Mouse (Mus musculus) embryonic facial prominence, embryonic 15.5 days (tissue): ENCODE results near the gene Ambn. TPM values are rescaled to one million over a fixed set of nuclear protein-coding genes. Genes with fewer than 3 reads are reported as not detected.
"Not testable (repeated sequence)": the region's sequence is repeated elsewhere in the genome, so short reads cannot be mapped to it uniquely, and the experiment has no call there.

ENCODE experiments used
- ATAC-seq: fragments of 200-750 bp; cut with Nextera tagmentation; 2 replicates; pipeline ENCODE4 v1.8.0; 2017; ENCODE audit warnings: low read depth, moderate TSS enrichment; ENCODE audit not compliant: insufficient number of reproducible peaks, low FRiP score, low TSS enrichment
- H3K27ac ChIP-seq: fragments of 300-500 bp; sonication (generic); replicated peaks from 2 replicates; pipeline ENCODE4 v1.5.1; 2015; ENCODE audit warnings: mild to moderate bottlenecking, inconsistent platforms
- H3K27me3 ChIP-seq: fragments of 300-500 bp; sonication (generic); 2 replicates; pipeline ENCODE4 v1.6.1; 2015; ENCODE audit warnings: inconsistent platforms
- H3K36me3 ChIP-seq: fragments of 300-500 bp; sonication (generic); 2 replicates; pipeline ENCODE4 v1.6.1; 2015; ENCODE audit warnings: mild to moderate bottlenecking, inconsistent platforms
- H3K4me1 ChIP-seq: fragments of 300-500 bp; sonication (generic); 2 replicates; pipeline ENCODE4 v1.6.1; 2015; ENCODE audit warnings: inconsistent platforms
- H3K4me2 ChIP-seq: fragments of 300-500 bp; sonication (generic); replicated peaks from 2 replicates; pipeline ENCODE4 v1.6.1; 2015; ENCODE audit warnings: mild to moderate bottlenecking, inconsistent platforms
- H3K4me3 ChIP-seq: fragments of 300-500 bp; sonication (generic); replicated peaks from 2 replicates; pipeline ENCODE4 v1.5.1; 2015; ENCODE audit warnings: mild to moderate bottlenecking, inconsistent platforms
- H3K9ac ChIP-seq: fragments of 300-500 bp; sonication (generic); 2 replicates; pipeline ENCODE4 v1.6.1; 2015; ENCODE audit warnings: inconsistent platforms
- H3K9me3 ChIP-seq: fragments of 300-500 bp; sonication (generic); replicated peaks from 2 replicates; pipeline ENCODE4 v1.6.1; 2016; ENCODE audit warnings: inconsistent platforms
- WGBS: fragments of 180-500 bp; shearing (Covaris S2); methylation state at CpG from one replicate; pipeline ENCODE4 v1.1.7; 2015; 5-methylcytosine and 5-hydroxymethylcytosine counted together
- polyA plus RNA-seq: library from polyadenylated mRNA; unstranded; fragments of >200 nt; fragmentation: Nextera tagmentation; extraction: Ambion mirVana; gene quantifications from 2 replicates; pipeline ENCODE4 v1.2.1, GENCODE M21; 2015

Gene Ambn
- polyA plus RNA-seq, result 6.1 and 6.9 TPM in 2 replicates

DNA sequence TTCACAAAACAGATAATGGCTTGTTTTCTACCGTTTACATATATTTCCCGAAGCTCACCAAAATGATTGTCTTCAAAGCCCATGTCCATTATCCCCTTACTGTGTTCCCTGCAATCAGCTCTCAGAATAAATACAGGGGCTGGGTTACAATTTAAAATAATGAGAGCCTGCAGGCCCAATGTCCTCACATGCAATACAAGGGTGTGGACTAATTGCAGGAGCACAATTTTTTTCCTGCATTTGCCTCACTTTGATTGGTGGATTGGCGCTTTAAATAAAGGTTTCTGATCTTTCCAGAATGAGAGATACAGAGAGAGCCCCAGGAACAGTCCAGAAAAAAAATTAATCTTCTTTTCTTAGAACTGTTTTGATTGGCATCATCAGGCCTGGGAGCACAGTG, at the start of gene Ambn:
Gene Ambn (plus strand): TSS at position 301 of the 400 bp plus-strand sequence.
- no peaks in the 10 kb centered on the region for H3K27me3 ChIP-seq

DNA sequence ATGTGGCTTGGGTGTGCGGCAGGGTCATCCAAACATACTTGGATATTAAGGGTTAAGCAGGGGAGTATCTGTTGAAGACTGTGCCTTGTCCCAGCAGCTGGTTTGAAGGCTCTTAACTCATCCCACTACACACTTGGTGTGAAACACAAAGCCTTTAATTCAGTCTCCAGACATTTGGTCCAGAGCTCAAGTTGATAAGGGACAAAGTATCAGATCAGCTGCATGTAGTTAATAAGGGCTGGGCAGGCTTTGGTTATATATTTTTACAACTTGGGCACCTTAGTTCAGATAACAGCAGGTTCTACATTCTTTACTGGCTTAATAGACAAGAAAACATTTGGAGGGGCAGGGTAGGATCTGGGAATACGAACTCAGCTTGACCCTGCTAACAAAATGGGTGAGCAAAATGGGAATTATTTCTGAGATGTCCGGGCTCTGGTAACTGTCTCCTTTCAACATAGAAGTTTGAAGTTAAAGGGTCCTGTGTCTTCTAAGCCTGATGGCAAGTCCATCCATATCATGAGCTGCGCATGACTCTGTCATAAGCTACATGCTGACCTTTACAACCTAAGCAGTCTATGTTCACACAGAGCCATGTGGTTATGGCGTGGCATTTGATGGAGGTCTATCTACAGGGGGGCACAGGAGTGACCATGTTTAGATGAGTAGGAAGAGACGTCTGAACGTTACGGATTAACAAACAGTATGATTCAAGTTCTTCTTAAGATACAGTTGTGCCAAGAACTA, 35.3 kb upstream of the Ambn start:
- Histone ChIP-seq H3K4me3 (no peak overlapping the region), H3K4me2 (no peak overlapping the region), H3K9me3 (no peaks in the 10 kb centered on the region), H3K27ac (no peak overlapping the region), H3K27me3 (no peaks in the 10 kb centered on the region), H3K9ac (no peak overlapping the region), H3K4me1 (no peaks in the 10 kb centered on the region), H3K36me3 (no peaks in the 10 kb centered on the region)
- ATAC-seq, result no peak
- 88% methylated on average over 8 of the region's 8 CpGs for WGBS

More for the DNA sequence above, at the start of gene Ambn:
- no peak for ATAC-seq
- Histone ChIP-seq H3K4me3 (no peak within 1 kb of the TSS), H3K4me1 (no peaks in the 10 kb centered on the region), H3K9ac (no peak within 1 kb of the TSS), H3K4me2 (no peak within 1 kb of the TSS), H3K36me3 (no peaks in the 10 kb centered on the region), H3K9me3 (no peaks in the 10 kb centered on the region), H3K27ac (no peak within 1 kb of the TSS)
- 67% methylated on average over 3 of the region's 3 CpGs for WGBS

DNA sequence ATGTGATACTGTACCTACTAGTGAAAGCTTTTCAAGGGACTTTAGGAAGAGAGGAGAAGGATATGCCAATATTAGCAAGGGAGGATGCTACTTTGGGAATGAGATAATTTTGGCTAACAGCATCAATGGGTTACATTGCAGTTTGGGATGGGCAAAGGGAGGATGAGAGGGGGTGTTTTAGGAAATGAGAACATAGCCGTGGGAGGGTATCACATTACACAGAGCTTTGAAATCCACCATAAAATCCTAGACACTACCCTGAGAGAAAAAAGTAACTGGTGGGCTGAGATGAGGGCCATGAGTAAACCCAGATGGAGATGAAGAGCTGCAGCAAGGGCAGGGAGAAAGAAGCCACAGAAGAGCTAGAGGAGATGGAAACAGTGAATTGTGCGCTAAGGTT, 30.9 kb upstream of the Ambn start:
- not testable (repeated sequence) for H3K4me3 ChIP-seq, H3K27ac ChIP-seq, H3K9me3 ChIP-seq, H3K36me3 ChIP-seq, H3K9ac ChIP-seq, ATAC-seq, H3K4me2 ChIP-seq, H3K27me3 ChIP-seq, H3K4me1 ChIP-seq
- 46% methylated on average over 2 of the region's 2 CpGs for WGBS

DNA sequence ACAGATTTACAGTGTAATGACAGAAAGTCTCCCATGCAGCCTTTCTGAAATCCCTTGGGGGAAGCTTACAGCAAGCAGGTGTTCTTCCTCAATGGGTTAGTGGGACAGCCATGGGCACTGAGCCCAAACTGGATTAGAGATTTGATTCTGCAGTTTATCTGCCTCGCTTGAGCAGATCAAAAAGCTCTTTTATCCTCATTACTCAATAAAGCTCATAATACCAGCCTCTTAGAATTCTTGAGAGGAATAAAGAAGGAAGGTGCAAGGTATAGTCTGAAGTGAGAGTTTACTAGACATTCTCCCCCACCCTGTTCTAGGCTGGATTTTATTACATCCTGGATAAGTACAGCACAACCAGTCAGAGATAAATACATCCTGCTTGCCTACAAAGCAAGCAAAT, 29.0 kb upstream of the Ambn start:
- WGBS, result 48% methylated on average over 1 of the region's 1 CpGs
- no peaks in the 10 kb centered on the region for H3K27me3 ChIP-seq
- H3K9ac ChIP-seq, result no peak overlapping the region
- no peaks in the 10 kb centered on the region for H3K9me3 ChIP-seq
- no peak overlapping the region for H3K4me2 ChIP-seq
- H3K27ac ChIP-seq, result no peak overlapping the region
- H3K4me1 ChIP-seq, result no peaks in the 10 kb centered on the region
- no peaks in the 10 kb centered on the region for H3K36me3 ChIP-seq
- peak; percentile 80 for ATAC-seq
- no peak overlapping the region for H3K4me3 ChIP-seq

DNA sequence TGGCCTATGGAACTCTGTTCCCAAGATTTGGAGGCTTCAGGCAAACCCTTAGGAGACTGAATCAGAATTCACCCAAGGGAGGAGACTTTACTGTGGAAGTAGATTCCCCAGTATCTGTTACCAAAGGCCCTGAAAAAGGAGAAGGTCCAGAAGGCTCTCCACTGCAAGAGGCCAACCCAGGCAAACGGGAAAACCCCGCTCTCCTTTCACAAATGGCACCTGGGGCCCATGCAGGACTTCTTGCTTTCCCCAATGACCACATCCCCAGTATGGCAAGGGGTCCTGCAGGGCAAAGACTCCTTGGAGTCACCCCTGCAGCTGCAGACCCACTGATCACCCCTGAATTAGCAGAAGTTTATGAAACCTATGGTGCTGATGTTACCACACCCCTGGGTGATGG, 11.7 kb downstream of the Ambn start:
- Histone ChIP-seq H3K4me1 (no peaks in the 10 kb centered on the region), H3K4me3 (no peak overlapping the region), H3K36me3 (no peaks in the 10 kb centered on the region), H3K9ac (no peak overlapping the region), H3K9me3 (no peaks in the 10 kb centered on the region), H3K27me3 (no peaks in the 10 kb centered on the region), H3K4me2 (no peak overlapping the region), H3K27ac (no peak overlapping the region)
- WGBS, result 82% methylated on average over 2 of the region's 2 CpGs
- no peak for ATAC-seq

DNA sequence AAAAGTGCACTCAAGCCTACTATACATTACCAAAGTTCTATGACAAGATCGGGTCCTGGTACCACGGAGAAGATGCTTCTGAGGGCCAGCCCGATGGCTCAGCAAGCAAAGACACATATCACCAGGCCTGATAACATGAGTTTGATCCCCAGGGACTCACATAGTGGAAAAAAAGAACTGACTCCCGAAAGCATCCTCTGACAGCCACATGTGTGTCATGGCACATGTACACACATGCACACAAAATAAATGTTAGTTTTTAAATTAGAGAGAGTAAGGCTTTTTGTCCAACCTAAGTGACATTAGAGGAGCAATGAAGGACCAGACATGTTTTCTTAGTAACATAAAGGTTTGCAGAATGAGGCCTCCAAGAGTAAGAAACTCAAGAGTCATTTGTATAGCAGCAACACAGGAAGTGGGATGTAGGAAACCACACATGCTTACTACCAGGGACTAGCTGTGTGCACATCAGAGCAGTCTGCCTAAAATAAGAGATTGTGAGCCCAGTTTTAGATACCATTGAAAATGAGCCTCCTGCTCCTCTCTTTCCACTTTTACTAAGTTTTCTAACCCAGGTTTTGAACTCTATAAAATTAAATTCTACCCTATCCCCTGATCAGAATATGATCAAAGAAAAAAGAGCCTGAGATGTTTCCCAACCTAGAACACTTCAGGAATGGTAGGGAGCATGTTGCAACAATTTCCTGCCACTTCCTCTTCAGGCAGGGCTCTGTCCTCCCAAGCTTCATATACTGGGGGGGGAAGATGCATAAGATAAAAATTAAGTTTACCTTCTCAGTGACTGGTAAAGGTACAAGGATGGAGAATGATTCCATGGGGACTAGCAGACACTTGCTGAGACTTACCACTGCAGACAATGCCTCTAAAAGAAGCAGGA, 13.3 kb downstream of the Ambn start:
- no peak overlapping the region for H3K9ac ChIP-seq
- H3K4me3 ChIP-seq, result no peak overlapping the region
- no peaks in the 10 kb centered on the region for H3K27me3 ChIP-seq
- no peak for ATAC-seq
- no peak overlapping the region for H3K27ac ChIP-seq
- no peak overlapping the region for H3K4me2 ChIP-seq
- H3K36me3 ChIP-seq, result no peaks in the 10 kb centered on the region
- H3K4me1 ChIP-seq, result no peaks in the 10 kb centered on the region
- WGBS, result 81% methylated on average over 4 of the region's 4 CpGs
- H3K9me3 ChIP-seq, result no peaks in the 10 kb centered on the region

DNA sequence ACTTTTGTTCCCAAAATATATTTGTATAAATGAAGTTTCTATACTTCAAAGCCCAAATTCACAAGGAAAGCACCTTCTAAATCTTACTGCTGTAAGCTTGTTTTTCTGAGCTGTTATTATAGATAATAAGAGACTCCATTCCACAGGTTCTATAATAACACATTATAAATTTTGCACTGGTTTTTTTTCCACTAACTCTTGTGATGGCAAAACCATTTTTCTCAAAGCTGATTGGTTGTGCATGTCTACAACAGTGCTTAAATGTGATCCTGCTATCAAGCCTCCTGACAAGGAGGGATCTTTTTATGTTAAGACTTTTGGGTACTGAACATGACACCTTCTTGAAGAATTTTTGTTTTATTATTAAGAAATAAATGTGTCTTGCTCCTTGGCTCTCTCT, 31.9 kb downstream of the Ambn start, which contains the start of gene Enam:
Gene Enam (plus strand): TSS at position 301 of the 400 bp plus-strand sequence.
- no peak for ATAC-seq
- Histone ChIP-seq H3K36me3 (no peaks in the 10 kb centered on the region), H3K27ac (no peak within 1 kb of the TSS), H3K9ac (no peak within 1 kb of the TSS), H3K4me1 (no peaks in the 10 kb centered on the region), H3K4me2 (no peak within 1 kb of the TSS), H3K4me3 (no peak within 1 kb of the TSS), H3K9me3 (no peaks in the 10 kb centered on the region), H3K27me3 (no peaks in the 10 kb centered on the region)

DNA sequence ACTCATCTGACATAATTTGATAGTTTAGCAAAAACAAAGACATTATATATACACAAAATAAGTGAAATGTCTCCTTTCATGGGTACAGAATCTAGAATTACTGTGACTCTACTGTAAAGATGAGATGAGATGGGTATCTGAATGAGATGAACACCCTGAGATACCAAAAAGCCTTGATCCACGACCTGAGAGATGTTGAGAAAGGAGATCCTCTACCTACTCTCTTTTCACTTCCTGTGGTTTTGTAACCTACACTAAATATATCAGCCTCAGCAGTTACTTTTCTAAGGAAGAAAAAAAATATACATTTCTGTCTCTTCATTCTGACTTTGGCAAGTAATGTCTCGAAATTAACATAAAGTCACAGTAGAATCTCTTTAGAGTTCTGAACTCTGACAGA, 33.2 kb downstream of the Ambn start:
- no peaks in the 10 kb centered on the region for H3K4me1 ChIP-seq
- no peaks in the 10 kb centered on the region for H3K27me3 ChIP-seq
- no peak overlapping the region for H3K4me2 ChIP-seq
- H3K4me3 ChIP-seq, result no peak overlapping the region
- WGBS, result 67% methylated on average over 2 of the region's 2 CpGs
- ATAC-seq, result no peak
- no peak overlapping the region for H3K9ac ChIP-seq
- H3K27ac ChIP-seq, result no peak overlapping the region
- no peaks in the 10 kb centered on the region for H3K36me3 ChIP-seq
- H3K9me3 ChIP-seq, result no peaks in the 10 kb centered on the region

DNA sequence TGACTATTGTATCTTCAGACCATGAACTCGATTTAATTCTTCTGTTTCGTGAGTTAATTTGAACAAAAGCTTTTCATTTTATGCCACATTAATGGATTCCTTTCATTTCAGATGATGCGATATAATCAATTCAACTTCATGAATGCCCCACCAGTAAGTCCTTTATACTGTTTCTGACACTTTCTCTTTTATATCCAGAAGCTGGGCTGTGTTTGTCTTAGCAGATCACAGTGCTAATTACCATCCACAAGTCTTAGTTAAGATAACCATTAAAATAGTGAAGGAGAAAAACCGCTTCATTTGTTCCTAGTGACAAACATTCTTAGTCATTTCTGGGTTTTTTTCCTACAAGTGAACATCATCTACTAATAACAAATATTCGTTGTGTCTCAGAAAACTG, 35.3 kb downstream of the Ambn start:
- ATAC-seq, result no peak
- 79% methylated on average over 5 of the region's 5 CpGs for WGBS
- H3K27me3 ChIP-seq, result no peaks in the 10 kb centered on the region

DNA sequence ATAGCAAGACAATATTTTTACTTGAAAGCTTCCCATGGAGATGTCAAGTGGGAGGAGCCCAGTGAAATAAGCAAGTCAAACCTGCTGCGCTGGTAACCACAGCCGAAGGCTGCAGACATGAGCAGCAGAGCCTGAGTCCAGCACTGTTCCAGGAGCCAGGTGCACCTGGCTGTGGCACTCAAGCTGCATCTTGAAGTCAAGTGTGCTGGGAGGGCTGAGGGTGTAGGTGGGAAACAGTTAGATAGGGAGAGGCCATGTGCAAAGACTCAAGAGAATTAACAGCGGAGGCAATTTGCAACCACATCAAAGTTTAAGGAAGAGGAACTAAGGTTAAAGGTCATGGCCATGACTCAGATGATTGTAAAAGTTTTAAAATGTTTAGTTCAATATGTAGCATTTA, 44.0 kb downstream of the Ambn start:
- no peak for ATAC-seq

More for the DNA sequence above, 35.3 kb downstream of the Ambn start:
- Histone ChIP-seq H3K9me3 (no peaks in the 10 kb centered on the region), H3K4me1 (no peaks in the 10 kb centered on the region), H3K9ac (no peak overlapping the region), H3K4me2 (no peak overlapping the region), H3K4me3 (no peak overlapping the region), H3K27ac (no peak overlapping the region), H3K36me3 (no peaks in the 10 kb centered on the region)

DNA sequence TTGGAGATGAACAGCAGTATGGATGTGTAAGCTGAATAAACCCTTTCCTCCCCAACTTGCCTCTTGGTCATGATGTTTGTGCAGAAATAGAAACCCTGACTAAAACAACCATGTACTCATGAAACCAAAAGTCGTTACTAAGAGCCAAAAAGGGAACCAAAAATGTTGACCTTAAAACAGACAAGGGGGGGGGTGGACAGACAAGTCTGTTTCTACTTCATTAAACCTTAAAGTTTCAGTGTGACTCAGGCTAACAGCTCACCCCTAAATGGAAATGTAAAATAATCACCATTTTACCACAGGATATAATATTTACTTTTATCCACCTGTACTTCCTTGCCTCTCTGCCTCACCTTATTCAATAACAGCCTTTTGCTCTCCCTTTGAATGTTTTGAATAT, 52.8 kb downstream of the Ambn start:
- Histone ChIP-seq H3K4me3 (no peak overlapping the region), H3K4me2 (no peak overlapping the region), H3K27ac (no peak overlapping the region), H3K9ac (no peak overlapping the region), H3K36me3 (no peaks in the 10 kb centered on the region), H3K27me3 (no peaks in the 10 kb centered on the region), H3K4me1 (no peaks in the 10 kb centered on the region), H3K9me3 (no peaks in the 10 kb centered on the region)
- ATAC-seq, result no peak
- 81% methylated on average over 1 of the region's 1 CpGs for WGBS

More for the DNA sequence above, 44.0 kb downstream of the Ambn start:
- no peak overlapping the region for H3K9ac ChIP-seq
- 0 out of 2 replicates have a peak, but pooled peaks cover 4% of the 10 kb centered on the region for H3K9me3 ChIP-seq
- 60% methylated on average over 3 of the region's 3 CpGs for WGBS
- no peak overlapping the region for H3K4me3 ChIP-seq
- H3K27me3 ChIP-seq, result no peaks in the 10 kb centered on the region
- H3K4me1 ChIP-seq, result no peaks in the 10 kb centered on the region
- no peak overlapping the region for H3K4me2 ChIP-seq
- H3K27ac ChIP-seq, result no peak overlapping the region
- H3K36me3 ChIP-seq, result no peaks in the 10 kb centered on the region
